Mouse (Mus musculus): ENCODE data around the gene Smtnl1.
"Not testable (repeated sequence)": the region's sequence is repeated elsewhere in the genome, so short reads cannot be mapped to it uniquely, and the experiment has no call there.

The Smtnl1 gene

DNA sequence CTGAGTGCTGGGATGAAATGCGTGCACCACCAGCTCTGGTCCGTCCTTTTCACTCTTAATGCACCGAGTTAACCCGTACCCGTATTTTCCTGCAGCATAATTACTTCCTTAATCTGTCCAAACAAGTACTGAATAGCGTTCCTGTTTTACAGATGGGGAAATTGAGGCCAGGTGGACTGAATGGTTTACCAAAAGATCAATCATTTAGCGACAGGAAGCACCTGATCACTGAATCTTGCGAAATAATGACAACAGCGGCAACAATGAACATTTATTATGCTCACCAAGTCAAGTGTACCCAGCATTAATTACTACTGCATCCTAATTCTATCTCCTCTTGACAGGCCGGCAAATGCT, 16.1 kb upstream of the Smtnl1 start, which contains the start of gene Slc43a1:
TSS of gene Slc43a1 (plus strand) at position 258 of the 357 bp plus-strand sequence.
- no peak for DNase-seq (ENCODE audit: low spot score)

- DNase-seq (ENCODE audit: low spot score): peak; percentile 14
Observed at GRCm38 (mm10) chr2:84837817-84838592, 15.6 kb upstream of the Smtnl1 start.

GRCm38 (mm10) chr2:84837107-84837506, 14.7 kb upstream of the Smtnl1 start:
- no peak for DNase-seq (ENCODE audit: low spot score)

- DNase-seq (ENCODE audit: low spot score): peak; percentile 75
Observed at GRCm38 (mm10) chr2:84831666-84832391, 9.4 kb upstream of the Smtnl1 start.

GRCm38 (mm10) chr2:84827283-84827920, 5.0 kb upstream of the Smtnl1 start:
- no peak for DNase-seq (ENCODE audit: low spot score)

- peak; percentile 77 for DNase-seq (ENCODE audit: low spot score)
Observed at GRCm38 (mm10) chr2:84826488-84827282, 4.2 kb upstream of the Smtnl1 start, which contains the start of gene Timm10. Timm10 (plus strand) TSS chr2:84826997.

DNA sequence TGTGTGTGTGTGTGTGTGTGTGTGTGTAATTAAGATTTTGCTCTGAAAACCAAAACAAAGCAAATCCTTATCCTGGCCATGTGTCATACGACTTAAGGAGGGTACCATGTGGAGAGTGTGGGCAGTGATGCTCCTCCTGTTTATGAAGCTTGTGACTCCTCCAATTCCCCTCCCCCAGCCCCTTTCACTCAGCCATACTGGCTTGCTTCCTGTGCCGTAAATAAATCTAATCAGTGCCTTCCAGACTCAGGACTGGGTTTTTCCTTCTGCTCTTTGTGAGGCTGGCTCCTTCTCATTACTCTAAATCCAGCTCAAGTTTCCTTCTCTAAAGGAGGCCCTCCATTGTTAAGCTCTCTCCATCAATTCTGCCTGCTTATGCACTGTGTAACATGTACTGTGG, 785 bp upstream of the Smtnl1 start:
- DNase-seq (ENCODE audit: low spot score): no peak

DNA sequence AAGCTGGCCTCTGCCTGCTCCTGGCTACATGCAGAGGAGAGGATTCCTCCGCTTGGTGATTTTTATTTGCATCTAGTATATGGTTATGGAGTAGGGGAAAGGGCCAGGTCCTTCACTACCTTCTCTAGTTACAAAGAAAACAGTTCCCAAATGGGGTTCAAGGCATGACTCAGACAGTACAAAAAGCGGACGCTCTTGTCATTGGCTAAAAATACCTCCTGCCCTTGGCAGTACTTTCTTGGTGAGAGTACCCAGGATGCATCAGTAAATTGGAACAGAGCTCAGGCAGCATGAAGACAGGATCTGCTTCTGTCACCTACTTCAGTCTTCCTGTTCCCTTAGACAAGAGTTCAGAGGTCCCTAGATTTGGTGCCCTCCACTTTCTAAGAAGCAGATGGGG, 2.6 kb downstream of the Smtnl1 start:
- DNase-seq (ENCODE audit: low spot score): no peak

DNA sequence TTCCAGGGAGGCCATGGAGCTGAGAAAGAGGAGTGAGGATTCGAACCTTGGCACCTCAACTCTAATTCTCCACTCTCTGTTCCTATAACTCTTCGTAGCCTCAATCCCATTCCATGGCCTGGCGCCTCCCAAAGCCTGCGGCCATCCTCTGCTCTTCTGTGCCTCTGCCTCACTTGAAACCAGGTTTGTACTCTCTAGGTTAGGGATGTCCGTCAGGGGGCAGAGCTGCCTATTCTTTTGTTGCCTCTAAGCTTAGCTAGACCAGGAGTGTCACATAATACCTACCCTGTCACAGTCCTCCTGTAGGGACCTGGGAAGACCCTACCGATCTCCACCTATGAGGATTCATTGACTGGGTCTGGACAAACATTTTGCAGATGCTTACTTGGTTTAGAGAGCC, 9.8 kb downstream of the Smtnl1 start:
- no peak for DNase-seq (ENCODE audit: low spot score)

- DNase-seq (ENCODE audit: low spot score): no peak
Observed at GRCm38 (mm10) chr2:84811880-84812279, 10.6 kb downstream of the Smtnl1 start.

GRCm38 (mm10) chr2:84810886-84811577, 11.4 kb downstream of the Smtnl1 start:
- peak; percentile 80 for DNase-seq (ENCODE audit: low spot score)

DNA sequence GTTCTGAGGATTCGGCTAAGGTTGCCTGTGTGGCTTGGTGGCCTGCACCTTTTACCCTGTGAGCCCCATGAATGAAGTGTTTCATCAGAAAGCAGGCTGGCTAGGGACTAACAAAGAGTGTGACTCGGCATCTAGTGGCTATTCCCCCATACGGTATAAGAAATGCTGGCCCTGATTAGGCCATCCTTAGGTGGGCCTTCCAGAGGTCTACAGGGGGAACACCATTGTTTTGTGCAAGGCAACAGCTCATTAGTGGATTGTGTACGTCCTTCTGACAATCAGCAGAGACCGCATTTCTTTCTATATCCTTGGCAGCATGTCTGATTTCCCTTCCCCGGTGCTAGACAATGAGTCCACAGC, 11.9 kb downstream of the Smtnl1 start:
- no peak for DNase-seq (ENCODE audit: low spot score)

DNA sequence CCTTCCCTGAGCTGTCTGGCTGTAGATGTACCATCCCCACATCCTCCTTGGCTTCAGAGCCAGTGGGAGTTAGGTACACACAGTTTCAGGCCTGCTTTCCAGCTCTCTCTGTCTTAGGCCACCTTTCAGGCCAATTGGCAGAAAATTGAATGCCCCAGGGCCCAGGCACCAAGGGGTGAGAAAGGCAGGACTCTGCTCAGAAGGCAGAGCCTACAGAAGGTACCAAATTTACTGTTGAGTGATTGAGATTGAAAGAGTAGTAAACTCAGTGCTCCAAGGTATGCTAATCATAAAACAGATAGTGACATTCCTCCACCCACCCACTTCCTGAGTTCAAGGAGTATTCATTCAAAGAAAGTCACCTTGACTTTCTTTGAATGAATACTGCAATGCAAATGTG, 13.1 kb downstream of the Smtnl1 start:
- DNase-seq (ENCODE audit: low spot score): no peak

GRCm38 (mm10) chr2:84806546-84806945, 15.9 kb downstream of the Smtnl1 start:
- no peak for DNase-seq (ENCODE audit: low spot score)

- no peak for DNase-seq (ENCODE audit: low spot score)
Observed at GRCm38 (mm10) chr2:84803963-84804362, 18.5 kb downstream of the Smtnl1 start.

- DNase-seq (ENCODE audit: low spot score): not testable (repeated sequence)
Observed at GRCm38 (mm10) chr2:84801223-84801622, 21.2 kb downstream of the Smtnl1 start.

- no peak for DNase-seq (ENCODE audit: low spot score)
Observed at GRCm38 (mm10) chr2:84800304-84800703, 22.1 kb downstream of the Smtnl1 start.

DNA sequence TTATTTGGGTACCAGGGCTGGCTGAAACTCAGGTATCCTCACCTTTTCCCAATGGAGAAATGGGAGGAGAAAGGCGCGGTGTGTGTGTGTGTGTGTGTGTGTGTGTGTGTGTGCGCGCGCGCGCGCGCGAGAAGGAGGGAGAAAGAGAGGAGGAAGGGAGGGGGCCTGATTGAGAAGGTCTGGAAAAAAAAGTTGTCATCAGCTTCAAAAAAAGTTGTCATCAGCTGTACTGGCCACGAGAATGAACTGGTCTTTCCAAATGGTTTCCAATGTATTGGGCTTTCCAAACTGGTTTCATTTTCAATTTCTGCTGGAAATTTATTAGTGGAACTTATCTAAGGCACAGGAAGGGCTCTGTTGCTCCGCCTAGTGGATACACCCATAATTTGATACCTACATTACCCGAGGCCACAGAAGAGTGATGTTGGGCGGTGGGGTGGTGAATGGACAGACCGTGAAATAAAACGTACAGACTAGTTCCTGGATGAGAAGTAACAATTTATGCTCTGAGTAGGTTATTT, 23.4 kb downstream of the Smtnl1 start:
- DNase-seq (ENCODE audit: low spot score): peak; percentile 41

GRCm38 (mm10) chr2:84798493-84798921, 23.9 kb downstream of the Smtnl1 start, which contains the start of gene Ube2l6:
Ube2l6 (plus strand) TSS chr2:84798828.
- peak; percentile 28 for DNase-seq (ENCODE audit: low spot score)

DNA sequence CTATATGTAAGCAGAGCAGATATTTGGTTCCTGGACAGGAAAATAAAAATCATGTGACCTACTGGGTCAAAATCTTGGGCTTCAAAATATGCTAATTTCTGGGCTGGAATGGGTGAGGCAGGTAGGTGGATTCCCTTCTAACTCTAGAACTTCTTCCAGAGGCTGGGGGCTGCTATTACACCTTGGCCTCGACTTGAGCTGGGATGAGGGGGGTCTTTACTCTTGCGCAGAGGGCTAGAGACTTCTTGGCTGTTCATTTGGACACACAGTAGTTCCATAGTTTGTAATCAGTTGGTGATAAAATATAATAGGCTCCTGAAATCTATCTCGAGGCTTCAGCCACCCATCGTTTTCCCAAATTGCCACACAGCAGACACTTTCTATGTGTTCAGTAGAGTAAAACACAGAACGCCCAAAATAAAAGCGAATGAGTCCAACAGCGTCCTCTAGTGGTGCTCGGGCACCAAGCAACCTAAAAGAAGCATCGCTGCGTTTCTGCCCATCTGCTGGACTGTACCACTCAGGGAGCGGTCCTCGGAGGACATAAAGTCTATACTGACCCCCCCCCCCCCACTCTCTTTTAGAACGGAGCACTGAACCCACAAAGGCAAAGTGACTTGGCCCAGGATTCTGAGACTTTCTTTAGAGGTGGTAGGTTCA, 24.5 kb downstream of the Smtnl1 start:
- DNase-seq (ENCODE audit: low spot score): peak; percentile 55

- no peak for DNase-seq (ENCODE audit: low spot score)
Observed at GRCm38 (mm10) chr2:84793871-84794270, 28.6 kb downstream of the Smtnl1 start.

Measured in T-cell, adult 2 months (primary cell).